8 mouse cellular contexts compared by ENCODE assay signal in the genomic region with DNA sequence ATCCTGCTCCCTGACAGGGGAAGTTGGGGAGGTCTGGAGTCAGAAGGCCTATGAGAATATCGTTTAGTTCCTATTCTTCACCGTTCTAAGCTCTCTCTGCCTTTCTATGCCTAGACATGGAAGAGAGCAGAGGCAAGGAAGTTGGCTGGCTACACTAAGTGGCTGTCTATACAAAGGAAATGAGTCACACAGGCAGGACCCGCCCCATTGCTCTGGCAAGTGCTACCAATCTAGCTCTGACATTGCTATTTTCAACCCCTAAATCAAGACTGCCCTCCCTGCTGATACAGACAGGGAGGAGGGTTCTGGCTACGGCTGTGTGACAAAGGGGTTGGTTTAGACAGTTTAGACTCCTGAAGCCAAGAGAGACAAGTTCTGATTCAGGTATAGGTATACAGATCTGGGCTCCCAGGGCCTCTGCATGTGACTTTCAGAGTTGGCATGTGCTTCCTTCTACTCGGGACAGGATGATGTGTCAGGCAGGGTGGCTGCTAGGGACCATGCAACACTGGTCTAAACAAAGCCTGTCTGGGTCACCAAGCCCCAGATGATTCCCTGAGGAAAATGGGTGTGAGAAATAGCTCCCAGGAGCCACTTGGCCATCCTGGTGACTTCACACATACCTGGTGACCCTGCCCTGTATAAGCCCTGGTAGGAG. TPM values are rescaled to one million over a fixed set of nuclear protein-coding genes. Genes with fewer than 3 reads are reported as not detected.
DNase-seq lines count a peak whose midpoint lies in the region; ATAC-seq lines count a peak whose summit lies in the region.

No protein-coding gene starts in this region.

- DNase-seq in embryonic facial prominence, embryonic 10.5 days (ENCODE audit: low spot score): no peak
- peak; percentile 82 for DNase-seq in NIH3T3 (ENCODE audit: low read depth)
- peak; percentile 76 for DNase-seq in kidney, adult 9 months
- DNase-seq in cerebellum, adult 11 months: no peak
- no peak for DNase-seq in neural tube, embryonic 10.5 days (ENCODE audit: extremely low spot score, low spot score)

- no peak overlapping the region for H3K9ac ChIP-seq in embryonic facial prominence, embryonic 12.5 days

- H3K27me3 ChIP-seq in embryonic facial prominence, embryonic 12.5 days: no peaks in the 10 kb centered on the region
- H3K27me3 ChIP-seq in embryonic facial prominence, embryonic 10.5 days (replicated peaks; ENCODE audit: low read depth, poor library complexity, severe bottlenecking): no peaks in the 10 kb centered on the region

- peaks cover 95% of the 10 kb centered on the region for H3K79me2 ChIP-seq in macrophage (ENCODE audit: inconsistent target)

- no peaks in the 10 kb centered on the region for H3K4me1 ChIP-seq in embryonic facial prominence, embryonic 12.5 days
- peaks cover 4% of the 10 kb centered on the region; the same call in 1 of the 2 replicates for H3K4me1 ChIP-seq in embryonic facial prominence, embryonic 10.5 days

- H3K4me2 ChIP-seq in embryonic facial prominence, embryonic 12.5 days (replicated peaks): no peak overlapping the region

- H3K27ac ChIP-seq in embryonic facial prominence, embryonic 12.5 days: 0 out of 2 replicates have a peak overlapping the region, but pooled peaks have one; percentile 7
- no peak overlapping the region for H3K27ac ChIP-seq in embryonic facial prominence, embryonic 10.5 days (replicated peaks)
- H3K27ac ChIP-seq in macrophage: peak overlapping the region; percentile 73

- H3K9me3 ChIP-seq in embryonic facial prominence, embryonic 12.5 days: no peaks in the 10 kb centered on the region
- H3K9me3 ChIP-seq in embryonic facial prominence, embryonic 10.5 days: no peaks in the 10 kb centered on the region

- H3K4me3 ChIP-seq in embryonic facial prominence, embryonic 12.5 days: no peak overlapping the region
- no peak overlapping the region for H3K4me3 ChIP-seq in embryonic facial prominence, embryonic 10.5 days
- H3K4me3 ChIP-seq in macrophage (ENCODE audit: inconsistent target): no peak overlapping the region

- H3K36me3 ChIP-seq in embryonic facial prominence, embryonic 12.5 days: peaks cover 26% of the 10 kb centered on the region
- H3K36me3 ChIP-seq in embryonic facial prominence, embryonic 10.5 days (replicated peaks): peaks cover 52% of the 10 kb centered on the region
- peaks cover 60% of the 10 kb centered on the region for H3K36me3 ChIP-seq in macrophage (ENCODE audit: inconsistent target)

- ATAC-seq in embryonic facial prominence, embryonic 12.5 days (ENCODE audit: insufficient number of reproducible peaks, insufficient read depth, low FRiP score, low TSS enrichment): no peak
- peak; percentile 91 for ATAC-seq in granulocyte monocyte progenitor cell, adult 5-6 weeks (replicated peaks; ENCODE audit: poor library complexity, severe bottlenecking)

- 79% methylated on average over 5 of the region's 5 CpGs for WGBS in embryonic facial prominence, embryonic 12.5 days
- 84% methylated on average over 5 of the region's 5 CpGs for WGBS in embryonic facial prominence, embryonic 10.5 days
- WGBS in macrophage (ENCODE audit: missing documents): 0% methylated on average over 5 of the region's 5 CpGs

RNA-seq across cellular contexts. Expression of a gene that starts 18.6 kb away (rescaled TPM):
- polyA plus RNA-seq in embryonic facial prominence, embryonic 12.5 days (2016; fragmentation: Nextera tagmentation; extraction: Ambion mirVana): 7.2 and 7.4 TPM in 2 replicates
- polyA plus RNA-seq in embryonic facial prominence, embryonic 10.5 days (2016; fragmentation: Nextera tagmentation; extraction: Ambion mirVana): 5.3 and 5.8 TPM in 2 replicates
- total RNA-seq in granulocyte monocyte progenitor cell, adult 5-6 weeks (2014; fragmentation: Nextera tagmentation): 21.3 and 29.3 TPM in 2 replicates
- 11.0 and 19.0 TPM in 2 replicates for total RNA-seq in granulocyte monocyte progenitor cell, adult 5-6 weeks (2017)
- total RNA-seq in macrophage (2018; cell fraction: chromatin; rRNA removed): 100 to 1,000 TPM in 1 of 26 experiments, 10 to 100 TPM in 22, 1 to 10 TPM in 3; 6.1 to 113 (median 35.5) TPM
- total RNA-seq in macrophage (2018; cell fraction: cytosol; rRNA removed): 10 to 100 TPM in 13 of 26 experiments, 1 to 10 TPM in 13; 2.3 to 28.4 (median 11.2) TPM
- 10 to 100 TPM in 22 of 26 experiments, 1 to 10 TPM in 4; 5.9 to 75.3 (median 23.3) TPM for total RNA-seq in macrophage (2018; cell fraction: nucleus; rRNA removed)
- 3.7 to 16.2 TPM (median 6.5 TPM) in 3 replicates for polyA plus RNA-seq in macrophage (2018)

RNA-seq across cellular contexts. Expression of a gene that starts 30.4 kb away (rescaled TPM):
- polyA plus RNA-seq in embryonic facial prominence, embryonic 12.5 days (2016; fragmentation: Nextera tagmentation; extraction: Ambion mirVana): 8.2 and 8.7 TPM in 2 replicates
- 8.1 and 8.9 TPM in 2 replicates for polyA plus RNA-seq in embryonic facial prominence, embryonic 10.5 days (2016; fragmentation: Nextera tagmentation; extraction: Ambion mirVana)
- total RNA-seq in granulocyte monocyte progenitor cell, adult 5-6 weeks (2014; fragmentation: Nextera tagmentation): 8.6 and 13.2 TPM in 2 replicates
- total RNA-seq in granulocyte monocyte progenitor cell, adult 5-6 weeks (2017): 3.9 and 4.8 TPM in 2 replicates
- 100 to 1,000 TPM in 12 of 26 experiments, 10 to 100 TPM in 14; 24.8 to 273 (median 87.3) TPM for total RNA-seq in macrophage (2018; cell fraction: chromatin; rRNA removed)
- total RNA-seq in macrophage (2018; cell fraction: cytosol; rRNA removed): 100 to 1,000 TPM in 8 of 26 experiments, 10 to 100 TPM in 18; 29.1 to 127 (median 87.0) TPM
- 100 to 1,000 TPM in 13 of 26 experiments, 10 to 100 TPM in 13; 32.5 to 241 (median 99.4) TPM for total RNA-seq in macrophage (2018; cell fraction: nucleus; rRNA removed)
- polyA plus RNA-seq in macrophage (2018): 55.1 to 87.8 TPM (median 77.5 TPM) in 3 replicates

Comparison
In these comparisons a context has a peak if more than half of its experiments do, and no peak if none do; other contexts are left out.
1. DNase-seq: peak in NIH3T3 (single experiment) and kidney, adult 9 months (single experiment); none in embryonic facial prominence, embryonic 10.5 days (single experiment), cerebellum, adult 11 months (single experiment) and neural tube, embryonic 10.5 days (single experiment).